Mouse (Mus musculus) granulocyte monocyte progenitor cell, adult 5-6 weeks (primary cell): ENCODE data around the gene Tgfb2. TPM values are rescaled to one million over a fixed set of nuclear protein-coding genes. Genes with fewer than 3 reads are reported as not detected.
A peak's percentile ranks its signal among the peaks of the same experiment; 100 is the strongest.

ENCODE experiments used
- ATAC-seq: replicated peaks from 2 replicates; pipeline ENCODE4 v1.8.0; 2016; ENCODE audit warnings: mild to moderate bottlenecking, moderate TSS enrichment, inconsistent platforms; ENCODE audit not compliant: poor library complexity, severe bottlenecking
- total RNA-seq, 2 experiments: library from RNA; stranded (forward) in 1 of 2; stranded (reverse) in 1 of 2; fragments of 200-712, 200-1000 nt in 1 of 2; fragments of >200 nt in 1 of 2; fragmentation: Nextera tagmentation in 1 of 2; gene quantifications; 2 replicates each; pipeline ENCODE4 v1.2.3; 2014 to 2017

Tgfb2 gene
- 5.1 TPM in 1 of 2 replicates, not detected in the other for total RNA-seq (2014; fragmentation: Nextera tagmentation)
- total RNA-seq (2017), result not detected in 2 replicates

DNA sequence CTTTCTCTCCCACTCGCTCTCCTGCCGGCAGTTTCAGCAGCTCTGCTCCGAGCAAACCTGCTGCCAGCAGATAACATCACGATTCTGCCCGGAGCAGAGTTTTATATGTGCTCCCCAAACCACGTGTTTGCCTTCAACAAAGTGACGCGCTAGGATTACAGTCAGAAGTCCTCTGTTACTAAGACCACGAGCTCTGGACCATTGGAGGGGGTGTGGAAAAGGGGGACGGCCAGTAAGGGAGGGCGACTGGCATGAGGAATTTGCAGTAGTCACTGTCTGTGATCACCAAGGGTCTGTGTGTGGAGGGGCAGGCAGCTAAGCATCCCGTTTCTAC, at the start of gene Tgfb2:
Gene Tgfb2, minus strand, starts transcription at position 75 of the 334 bp plus-strand sequence.
- no peak for ATAC-seq

DNA sequence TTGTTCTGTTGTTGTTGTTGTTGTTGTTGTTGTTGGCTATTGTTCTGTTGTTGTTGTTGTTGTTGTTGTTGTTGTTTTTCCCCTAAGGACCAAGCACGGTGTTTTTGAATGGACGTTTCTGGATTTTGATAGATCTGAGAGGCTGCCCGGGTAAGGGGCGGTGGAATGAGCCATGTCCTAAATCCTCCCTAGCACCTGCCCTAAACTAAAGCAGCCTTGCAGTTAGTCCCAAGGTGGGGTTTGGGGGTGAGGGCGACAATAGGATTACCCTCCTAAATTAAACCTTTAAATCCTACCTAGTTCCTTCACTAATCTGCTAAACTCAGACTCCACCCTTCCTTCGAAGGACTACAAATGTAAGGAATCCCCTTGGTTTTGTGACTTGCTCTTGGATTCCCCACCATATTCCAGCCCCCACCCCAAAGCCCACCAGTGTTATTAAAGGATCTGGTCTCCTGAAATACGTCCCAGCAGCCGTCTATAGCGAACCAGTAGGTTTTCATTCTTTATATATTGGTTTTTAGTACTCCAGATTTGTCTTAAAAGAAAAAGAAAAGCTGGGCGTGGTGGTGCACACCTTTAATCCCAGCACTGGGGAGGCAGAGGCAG, 44.0 kb upstream of the Tgfb2 start:
- ATAC-seq, result 0 out of 2 replicates have a peak, but pooled peaks have one; percentile 9

DNA sequence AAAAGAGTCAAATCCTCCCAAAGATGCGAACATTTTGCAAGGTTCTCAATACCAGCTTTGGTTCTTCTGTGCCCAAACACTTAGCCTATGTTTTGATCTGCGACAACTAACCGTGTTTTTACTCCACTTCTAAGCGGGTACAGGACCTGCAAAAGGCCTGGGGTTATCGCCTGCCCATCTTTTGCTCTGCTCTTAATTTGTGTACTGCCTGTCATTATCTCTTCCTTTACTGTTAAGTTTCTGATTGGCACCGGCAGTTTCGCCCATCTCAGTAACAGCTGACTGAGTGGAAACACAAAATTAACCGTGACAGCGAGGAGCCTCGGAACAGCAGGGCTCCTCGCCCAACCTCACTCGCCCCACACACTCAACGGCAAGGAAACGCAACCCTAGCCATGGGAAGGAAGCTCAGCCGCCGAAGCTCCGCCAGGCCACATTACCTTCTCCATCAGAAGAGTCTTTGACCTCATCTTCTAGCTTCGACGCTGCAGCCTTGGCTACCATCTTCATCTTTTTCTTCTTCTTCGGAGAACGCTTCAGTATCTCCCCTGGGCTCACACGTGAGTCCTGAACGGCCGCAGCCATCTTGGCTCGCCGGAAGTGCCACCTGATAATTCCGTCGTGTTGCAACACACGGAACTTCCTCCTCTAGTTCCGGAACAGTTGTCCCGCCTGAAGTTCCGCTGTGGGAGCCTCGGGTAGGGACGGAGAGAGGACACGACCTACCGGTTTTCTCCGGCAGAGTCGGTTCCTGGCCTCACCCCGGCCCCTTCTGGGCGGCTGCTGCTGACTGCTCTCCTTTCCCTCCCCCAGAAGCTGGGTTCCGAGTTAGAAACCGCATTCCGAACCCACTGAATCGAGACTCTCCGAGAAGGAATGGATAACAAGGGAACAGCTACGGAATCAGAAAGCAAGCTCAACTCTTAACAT, 43.2 kb upstream of the Tgfb2 start, which contains the start of gene Rrp15:
Gene Rrp15, minus strand, starts transcription at position 635 of the 930 bp plus-strand sequence.
- ATAC-seq, result peak; percentile 97

DNA sequence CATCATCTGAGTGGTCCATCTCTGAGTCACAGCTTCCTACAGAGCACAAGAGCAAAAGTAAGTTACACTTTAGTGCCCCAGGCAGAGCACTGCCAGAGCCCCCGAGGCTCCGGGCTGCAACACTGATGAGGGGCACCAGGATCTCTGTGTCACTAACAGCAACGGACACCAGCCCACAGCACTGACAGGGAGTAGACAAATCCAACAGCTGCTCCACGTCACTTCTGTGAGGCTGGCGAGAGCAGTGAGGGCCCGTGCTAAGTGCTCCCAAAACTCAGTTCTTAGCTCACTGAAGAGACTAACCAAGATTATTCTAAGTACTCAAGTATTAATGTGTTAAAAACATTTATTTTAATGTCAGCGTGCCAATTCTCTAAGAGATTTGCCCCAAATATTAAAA, 34.0 kb upstream of the Tgfb2 start:
- no peak for ATAC-seq

DNA sequence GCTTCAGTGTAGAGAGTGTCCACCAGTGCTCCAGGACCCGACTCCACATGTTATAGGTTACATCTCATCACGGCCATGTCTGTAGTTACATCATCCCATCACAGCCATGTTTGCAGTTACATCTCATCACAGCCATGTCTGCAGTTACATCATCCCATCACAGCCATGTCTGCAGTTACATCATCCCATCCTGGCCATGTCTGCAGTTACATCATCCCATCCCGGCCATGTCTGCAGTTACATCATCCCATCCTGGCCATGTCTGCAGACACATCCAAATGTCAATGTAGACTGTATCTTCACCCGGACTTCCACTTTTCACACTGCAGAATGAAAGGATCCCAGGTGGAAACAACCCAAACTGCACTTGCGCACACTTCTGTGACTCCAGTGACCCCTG, 29.7 kb upstream of the Tgfb2 start:
- ATAC-seq, result peak; percentile 91

DNA sequence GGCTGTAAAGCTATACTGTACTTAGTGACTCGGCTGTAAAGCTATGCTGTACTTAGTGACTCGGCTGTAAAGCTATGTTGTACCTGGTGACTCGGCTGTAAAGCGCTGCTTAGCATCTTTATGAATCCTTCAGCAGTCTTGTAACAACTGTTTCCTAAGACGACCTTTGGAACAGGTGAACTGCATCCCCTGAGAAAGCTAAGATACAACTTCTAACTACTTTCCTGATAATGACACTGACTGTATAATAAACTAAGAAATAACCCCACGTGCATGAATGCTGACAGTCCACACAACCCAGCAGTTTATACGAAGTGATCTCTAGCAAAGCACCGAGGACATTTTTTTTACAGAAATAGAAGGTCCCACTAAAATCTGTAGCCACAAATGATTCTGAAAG, 27.3 kb upstream of the Tgfb2 start:
- no peak for ATAC-seq

DNA sequence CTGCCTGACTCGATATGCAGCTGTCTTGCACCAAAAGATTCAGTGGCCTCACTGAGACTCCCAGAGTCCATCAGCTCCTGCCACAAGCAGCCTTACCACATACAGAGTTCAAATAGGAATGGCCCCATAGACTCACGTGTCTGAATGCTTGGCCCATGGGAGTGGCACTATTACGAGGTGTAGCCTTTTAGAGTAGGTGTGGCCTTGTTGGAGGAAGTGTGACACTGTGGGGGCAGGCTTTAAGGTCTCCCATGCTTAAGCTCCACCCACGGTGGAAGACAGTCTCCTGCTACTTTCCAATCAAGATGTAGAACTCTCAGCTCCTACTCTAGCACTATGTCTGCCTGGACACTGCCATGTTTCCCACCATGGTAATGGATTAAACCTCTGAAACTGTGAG, 23.0 kb upstream of the Tgfb2 start:
- ATAC-seq, result peak; percentile 37

DNA sequence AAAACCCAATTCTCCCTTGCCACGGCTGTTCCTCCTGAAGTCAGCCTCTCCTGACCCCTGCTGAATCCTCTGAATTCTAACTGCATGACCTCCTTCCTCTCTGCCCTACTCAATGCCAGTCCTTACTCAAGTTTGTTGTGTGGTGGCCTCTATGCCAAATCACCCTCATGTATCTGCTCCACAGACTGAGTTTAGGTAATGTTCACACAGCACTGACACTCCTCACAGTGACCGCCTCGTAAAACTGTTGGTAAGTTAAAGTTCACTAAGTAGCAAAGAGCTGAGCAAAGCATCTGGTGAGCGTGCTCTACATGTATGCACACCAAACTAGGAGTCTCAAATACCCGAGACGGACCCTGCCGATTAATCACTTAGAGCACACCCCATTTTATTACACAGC, 20.3 kb upstream of the Tgfb2 start:
- ATAC-seq, result no peak

DNA sequence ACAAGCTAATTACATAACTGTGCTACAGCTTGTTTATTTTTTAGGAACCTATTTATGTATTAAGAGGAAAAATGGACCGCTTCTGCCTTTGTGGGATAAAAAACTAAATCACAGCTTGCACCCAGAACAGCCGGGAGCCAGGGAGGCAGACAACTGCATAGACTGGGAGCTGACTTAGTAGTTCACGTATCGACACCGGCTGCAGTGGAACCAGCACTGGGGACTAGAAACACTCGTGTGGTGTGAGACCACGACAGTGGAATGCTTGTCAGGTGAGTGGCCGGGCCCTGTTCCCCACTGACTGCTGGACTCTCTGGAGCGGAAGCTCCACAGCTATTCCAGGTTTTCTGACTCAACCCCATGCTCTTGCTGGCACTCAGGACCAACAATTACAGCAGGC, 16.5 kb upstream of the Tgfb2 start:
- ATAC-seq, result no peak

DNA sequence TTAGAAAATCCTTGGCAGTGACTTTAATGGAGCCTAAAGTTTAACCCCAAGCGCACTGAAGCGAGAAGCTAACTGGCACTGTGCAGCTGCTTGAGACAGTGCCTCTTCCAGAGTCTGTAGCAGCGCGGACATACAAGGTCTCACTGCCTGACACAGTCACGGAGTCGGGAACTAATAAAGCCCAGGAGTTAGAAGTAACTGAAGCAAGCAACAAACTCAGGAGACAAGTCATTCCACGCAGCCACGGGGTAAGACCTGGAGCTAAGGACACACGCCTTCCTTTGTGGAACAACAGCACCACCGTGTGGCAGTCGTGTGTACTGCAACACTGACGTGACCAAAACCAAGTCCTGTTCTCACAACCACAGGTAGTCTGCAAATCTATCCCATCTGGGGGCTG, 16.1 kb upstream of the Tgfb2 start:
- peak; percentile 97 for ATAC-seq

DNA sequence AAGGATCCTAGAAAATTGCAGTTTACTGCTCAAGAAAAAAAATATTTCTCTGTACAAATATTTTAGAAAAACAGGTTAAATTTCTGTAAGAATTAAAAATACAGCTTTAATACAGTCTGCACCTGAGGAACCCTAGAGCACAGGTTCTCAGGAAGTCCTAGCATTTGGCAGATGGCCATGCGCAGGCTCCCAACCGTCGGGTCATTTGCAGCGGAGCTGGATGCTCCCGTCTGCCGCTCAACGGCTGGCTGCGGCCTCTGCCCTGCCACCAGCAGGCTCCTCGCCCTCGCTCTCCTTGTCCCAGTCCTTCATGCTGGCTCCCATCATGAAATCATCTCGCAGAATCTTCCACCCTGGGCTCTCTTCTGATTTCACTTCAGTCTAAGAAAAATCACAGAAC, 15.4 kb upstream of the Tgfb2 start:
- no peak for ATAC-seq

DNA sequence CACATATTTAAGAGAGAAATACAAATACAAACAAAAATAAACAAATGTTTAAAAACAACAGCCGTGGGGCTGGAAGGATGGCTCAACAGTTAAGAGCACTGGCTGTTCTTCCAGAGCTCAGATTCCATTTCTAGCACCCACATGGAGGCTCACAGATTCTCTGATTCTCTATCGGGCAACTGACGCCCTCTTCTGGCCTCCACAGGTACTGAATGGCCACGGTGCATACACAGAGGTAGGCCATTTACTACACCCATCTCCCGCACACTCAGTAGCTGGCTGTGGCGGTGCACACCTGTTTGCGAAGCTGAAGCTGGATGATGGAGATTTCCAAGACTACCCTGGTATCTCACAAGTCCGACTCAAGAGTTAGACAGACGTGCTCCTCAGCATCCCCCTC, 13.9 kb upstream of the Tgfb2 start:
- ATAC-seq, result no peak

DNA sequence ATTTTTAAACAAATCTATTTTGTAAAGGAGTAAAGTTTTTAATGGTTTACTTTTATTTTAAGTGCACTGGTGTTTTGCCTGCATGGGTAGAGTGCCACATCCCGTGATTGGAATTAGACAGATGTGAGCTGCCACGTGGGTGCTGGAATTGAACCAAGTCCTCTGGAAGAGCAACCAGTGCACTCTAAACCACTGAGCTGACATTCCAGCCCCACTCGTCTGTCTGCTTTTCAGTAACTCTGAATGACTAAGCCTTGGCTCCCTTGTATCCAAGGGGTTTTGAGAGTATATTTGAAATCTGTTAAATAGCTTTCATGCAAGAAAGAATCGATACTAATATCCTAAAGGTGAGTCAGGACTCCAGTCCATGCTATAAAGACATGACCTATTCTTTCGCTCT, 13.1 kb upstream of the Tgfb2 start:
- ATAC-seq, result no peak

DNA sequence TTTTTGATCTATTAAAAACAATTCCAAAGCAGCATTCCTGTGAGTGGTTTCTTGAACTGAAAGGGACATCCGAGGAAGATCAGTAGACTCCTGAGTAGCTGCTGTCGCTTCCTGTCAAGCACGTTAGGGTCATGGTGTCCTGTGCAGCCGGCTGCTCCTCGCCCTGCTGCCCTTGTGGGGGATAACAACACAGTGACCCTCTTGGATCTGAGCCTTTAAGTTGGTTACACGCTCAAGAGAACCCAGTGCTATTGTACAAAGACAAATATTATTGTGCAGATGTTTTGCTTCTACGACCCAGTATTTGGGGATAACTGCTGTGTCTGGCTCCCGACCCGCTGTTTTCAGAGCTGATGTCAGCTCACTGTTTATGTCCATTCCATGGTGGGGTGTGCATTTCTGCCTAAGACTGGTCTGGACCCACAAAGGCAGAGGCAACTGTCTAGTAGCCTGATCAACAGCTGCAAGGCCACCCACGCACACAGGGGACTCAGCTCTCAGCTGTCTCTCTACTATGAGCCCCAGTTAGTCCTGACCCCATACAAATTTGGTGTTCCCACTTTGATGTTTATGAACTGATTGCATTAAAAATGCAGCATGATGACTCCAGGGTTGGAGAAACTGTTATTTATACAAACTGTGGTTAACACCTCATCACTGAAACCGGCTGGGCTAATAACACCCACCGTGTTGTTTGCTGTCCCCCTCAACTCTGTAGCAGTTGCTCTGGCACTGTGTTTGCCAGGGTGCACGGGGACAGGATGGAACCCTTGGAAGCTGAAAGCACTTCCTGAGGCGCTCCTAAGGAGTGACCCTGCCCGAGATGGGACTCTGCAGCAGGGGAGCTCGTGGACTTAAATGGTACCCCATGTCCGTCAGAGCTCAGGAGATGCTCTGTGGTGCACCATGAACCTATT, 9.4 kb upstream of the Tgfb2 start:
- no peak for ATAC-seq

DNA sequence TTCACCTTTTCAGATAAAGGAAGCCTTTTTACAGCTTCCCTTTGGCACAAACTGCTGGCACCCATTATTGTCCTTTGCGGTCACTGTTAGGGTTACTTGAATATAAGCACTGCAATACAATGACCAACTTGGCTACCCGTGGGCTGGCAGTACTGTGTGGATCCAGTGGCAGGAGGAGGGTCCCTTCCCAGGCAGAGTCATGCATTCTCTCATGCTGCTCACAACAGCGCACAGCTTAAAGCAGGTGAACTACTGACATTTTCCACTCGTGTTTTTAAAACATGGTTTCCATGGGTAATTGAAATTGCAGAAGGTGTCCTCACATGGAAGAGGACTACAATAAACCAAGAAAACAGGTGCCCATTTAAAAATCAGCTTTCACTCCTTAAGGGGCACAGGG, 8.4 kb upstream of the Tgfb2 start:
- ATAC-seq, result no peak

DNA sequence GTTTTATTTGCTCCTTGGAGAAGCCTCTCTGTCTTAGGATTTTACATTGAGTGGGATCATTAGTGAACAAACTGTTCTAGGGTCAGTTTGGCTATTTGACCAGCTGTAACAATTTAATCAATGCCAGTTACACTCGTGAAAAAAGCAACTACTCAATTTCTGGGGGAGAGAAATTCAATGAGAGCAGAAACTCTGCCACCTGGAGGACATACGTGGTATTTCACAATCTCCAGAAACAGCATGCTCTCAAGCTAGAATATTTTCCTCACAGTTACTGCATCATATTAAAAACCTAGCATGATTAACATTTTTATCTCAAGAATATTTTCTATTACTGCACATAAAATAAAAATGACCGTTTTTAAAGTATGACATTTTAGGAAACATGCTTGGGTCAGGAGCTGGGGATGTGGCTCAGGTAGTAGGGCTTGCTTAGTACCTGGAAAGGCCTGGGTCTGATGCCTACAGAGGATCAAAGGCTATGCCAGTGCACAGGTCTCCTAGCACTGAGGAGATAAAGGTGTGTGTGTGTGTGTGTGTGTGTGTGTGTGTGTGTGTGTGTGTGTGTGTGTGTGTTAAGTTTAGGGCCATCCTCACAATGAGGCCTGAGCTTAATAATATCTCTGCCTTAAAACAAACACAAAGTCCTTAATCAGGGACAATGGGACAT, 7.1 kb upstream of the Tgfb2 start:
- ATAC-seq, result peak; percentile 61

DNA sequence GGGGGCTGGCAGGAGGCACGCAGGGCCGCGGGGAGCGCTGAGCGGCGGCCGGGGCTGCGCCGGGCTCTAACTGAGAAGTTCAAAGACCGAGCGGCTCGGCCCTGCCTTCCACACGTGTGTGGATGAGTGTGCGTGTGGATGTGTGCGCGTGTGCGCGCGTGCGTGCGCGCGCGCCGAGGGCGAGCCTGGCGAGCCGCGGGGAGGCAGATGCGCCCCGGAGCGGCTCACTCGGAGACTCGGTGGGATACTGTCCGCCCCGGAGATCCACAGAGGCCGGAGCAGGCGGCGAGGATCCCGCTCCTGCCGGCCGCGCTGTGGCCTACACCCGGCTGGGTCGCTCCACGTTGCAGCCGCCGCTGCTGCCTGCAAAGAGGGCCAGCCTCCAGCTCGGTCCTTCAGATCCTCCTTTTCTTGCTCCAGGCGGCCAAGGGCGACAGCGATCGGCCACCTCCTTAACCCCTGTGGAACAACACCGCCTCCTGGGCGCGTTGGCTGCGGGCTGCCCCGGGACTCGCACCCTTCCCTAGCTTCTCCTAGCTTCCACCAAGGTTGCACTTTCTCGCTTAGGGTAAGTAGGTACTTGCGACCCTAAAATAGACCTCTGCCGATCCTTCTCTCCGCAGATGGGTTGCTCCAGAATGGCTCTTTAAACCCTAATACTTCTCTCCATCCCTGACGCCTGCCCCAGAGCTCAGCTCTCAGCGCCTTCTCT, 430 bp downstream of the Tgfb2 start:
- ATAC-seq, result peak; percentile 56

DNA sequence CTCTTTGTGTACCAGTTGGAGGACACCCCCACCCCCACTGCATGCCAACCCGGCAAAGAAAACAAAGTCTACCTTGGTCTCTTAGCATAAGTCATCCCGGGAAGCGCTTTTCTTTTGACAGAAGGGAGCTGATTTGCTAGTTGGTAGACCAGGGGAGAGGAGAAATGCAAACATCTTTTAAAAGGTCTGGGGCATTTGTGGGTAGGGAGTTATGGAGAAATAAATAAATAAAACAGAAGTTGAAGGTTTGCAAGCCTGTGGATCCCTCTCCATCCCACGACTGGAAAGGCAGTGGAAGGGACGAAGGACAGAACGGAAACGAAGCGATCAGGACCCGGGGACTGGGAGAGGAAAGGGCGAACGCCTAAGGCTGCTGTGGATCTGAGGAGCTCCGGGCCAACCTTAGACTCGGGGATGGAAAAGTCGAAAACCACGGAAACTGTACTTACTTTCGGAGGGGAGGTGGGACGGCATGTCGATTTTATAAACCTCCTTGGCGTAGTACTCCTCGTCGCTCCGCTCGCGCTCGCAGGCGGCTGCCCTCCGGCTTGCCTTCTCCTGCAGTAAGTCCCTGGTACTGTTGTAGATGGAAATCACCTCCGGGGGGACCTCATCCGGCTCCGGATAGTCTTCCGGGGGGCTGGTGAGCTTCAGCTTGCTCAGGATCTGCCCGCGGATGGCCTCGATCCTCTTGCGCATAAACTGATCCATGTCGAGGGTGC, 1.6 kb downstream of the Tgfb2 start:
- ATAC-seq, result 0 out of 2 replicates have a peak, but pooled peaks have one; percentile 6
